In genomic region chr6:120473427-120473826, GRCm38 (mm10) we compare ENCODE assay signal across 8 mouse cellular contexts. TPM values are rescaled to one million over a fixed set of nuclear protein-coding genes. Genes with fewer than 3 reads are reported as not detected.
DNase-seq lines count a peak whose midpoint lies in the region; ATAC-seq and TF ChIP-seq lines count a peak whose summit lies in the region.

No protein-coding gene starts in this region.

- no peak overlapping the region for H3K4me2 ChIP-seq in stomach, postnatal 0 days (replicated peaks; ENCODE audit: low read depth)

- H3K9ac ChIP-seq in stomach, postnatal 0 days (ENCODE audit: low read length): no peak overlapping the region

- WGBS in cerebellum, adult 2 months: 16% methylated on average over 5 of the region's 5 CpGs
- 13% methylated on average over 5 of the region's 5 CpGs for WGBS in bone marrow, adult 2 months
- WGBS in stomach, postnatal 0 days: 49% methylated on average over 5 of the region's 5 CpGs

- no peaks in the 10 kb centered on the region for H3K27me3 ChIP-seq in cerebellum, adult 2 months (ENCODE audit: control insufficient read depth, insufficient read depth, low read length)
- no peaks in the 10 kb centered on the region for H3K27me3 ChIP-seq in stomach, postnatal 0 days (ENCODE audit: control insufficient read depth, insufficient read depth, low read length)

- H3K36me3 ChIP-seq in stomach, postnatal 0 days (ENCODE audit: control insufficient read depth, insufficient read depth, low read length): no peaks in the 10 kb centered on the region; the same call in none of the 2 replicates

- DNase-seq in cerebellum, adult 2 months: peak in 1 of 2 experiments; percentile 23
- no peak for DNase-seq in cerebellum, adult 9-11 months
- peak; percentile 55 for DNase-seq in kidney, adult 9 months
- DNase-seq in lung, postnatal 25 days (ENCODE audit: low spot score): peak; percentile 73
- DNase-seq in stomach, postnatal 0 days (ENCODE audit: low spot score): no peak
- DNase-seq in T-cell, adult 2 months (ENCODE audit: low spot score): no peak

- 0 out of 2 replicates have a peak, but pooled peaks have one; percentile 16 for ATAC-seq in stomach, postnatal 0 days (ENCODE audit: low FRiP score, low TSS enrichment)
- no peak for ATAC-seq in erythroblast, adult 5-6 weeks (replicated peaks; ENCODE audit: low FRiP score, poor library complexity, severe bottlenecking)

- no peak for TF ChIP-seq EP300 in stomach, postnatal 0 days (optimal IDR thresholded peaks at IDR 0.05)

- no peak overlapping the region for H3K4me3 ChIP-seq in cerebellum, adult 2 months (replicated peaks; ENCODE audit: insufficient read depth, low read depth, low read length)
- peak overlapping the region; percentile 2 for H3K4me3 ChIP-seq in bone marrow, adult 2 months (replicated peaks; ENCODE audit: control insufficient read depth, low read depth, low read length)
- no peak overlapping the region for H3K4me3 ChIP-seq in stomach, postnatal 0 days (ENCODE audit: low read depth, low read length)

- 0 out of 2 replicates have a peak overlapping the region, but pooled peaks have one; percentile 16 for H3K27ac ChIP-seq in cerebellum, adult 2 months (ENCODE audit: insufficient read depth, low read length)
- H3K27ac ChIP-seq in bone marrow, adult 2 months (ENCODE audit: control insufficient read depth, insufficient read depth, low read depth, low read length, poor library complexity): peak overlapping the region; percentile 25; the same call in 1 of the 2 replicates
- no peak overlapping the region for H3K27ac ChIP-seq in stomach, postnatal 0 days (replicated peaks)

- peaks cover 7% of the 10 kb centered on the region for H3K4me1 ChIP-seq in cerebellum, adult 2 months (ENCODE audit: control insufficient read depth, insufficient read depth, low read length)
- H3K4me1 ChIP-seq in bone marrow, adult 2 months (ENCODE audit: control insufficient read depth, insufficient read depth, low read length): peaks cover 17% of the 10 kb centered on the region; the same call in 1 of the 2 replicates
- H3K4me1 ChIP-seq in stomach, postnatal 0 days (replicated peaks; ENCODE audit: control insufficient read depth, insufficient read depth): no peaks in the 10 kb centered on the region

- TF ChIP-seq CTCF in cerebellum, adult 2 months (IDR thresholded peaks at IDR 0.05; ENCODE audit: borderline replicate concordance, insufficient read depth, low read depth, low read length): no peak
- TF ChIP-seq CTCF in bone marrow, adult 2 months (IDR thresholded peaks at IDR 0.05; ENCODE audit: control insufficient read depth, insufficient read depth, low read length): no peak
- no peak for TF ChIP-seq CTCF in stomach, postnatal 0 days (IDR thresholded peaks at IDR 0.05; ENCODE audit: low read depth)

- no peaks in the 10 kb centered on the region for H3K9me3 ChIP-seq in stomach, postnatal 0 days (ENCODE audit: control insufficient read depth, low read length)

- TF ChIP-seq POLR2A in cerebellum, adult 2 months (IDR thresholded peaks at IDR 0.05; ENCODE audit: borderline replicate concordance, insufficient read depth, low read length): no peak
- TF ChIP-seq POLR2A in bone marrow, adult 2 months (IDR thresholded peaks at IDR 0.05; ENCODE audit: borderline replicate concordance, control insufficient read depth, low read depth, low read length): no peak

RNA-seq across cellular contexts. Expression of gene Il17ra, which starts 10.4 kb away (rescaled TPM):
- polyA plus RNA-seq in cerebellum, adult 2 months (2012; rRNA removed): 6.2 and 6.9 TPM in 2 replicates
- polyA plus RNA-seq in bone marrow, adult 2 months (2011; ENCODE audit: insufficient read depth, insufficient read length, low replicate concordance, missing spikeins): 31.9 and 57.8 TPM in 2 replicates
- polyA plus RNA-seq in stomach, postnatal 0 days (2015; fragmentation: Nextera tagmentation; extraction: Ambion mirVana): 3.5 and 4.2 TPM in 2 replicates
- total RNA-seq in erythroblast, adult 5-6 weeks (2015; ENCODE audit: low replicate concordance): 9.4 and 13.8 TPM in 2 replicates
- total RNA-seq in erythroblast, adult 5-6 weeks (2017; ENCODE audit: low replicate concordance): 7.8 and 13.9 TPM in 2 replicates

RNA-seq across cellular contexts. Expression of gene Tmem121b, which starts 20.2 kb away (rescaled TPM):
- 3.7 and 3.8 TPM in 2 replicates for polyA plus RNA-seq in cerebellum, adult 2 months (2012; rRNA removed)
- polyA plus RNA-seq in bone marrow, adult 2 months (2011; ENCODE audit: insufficient read depth, insufficient read length, low replicate concordance, missing spikeins): not detected in 2 replicates
- 0.02 TPM in 2 replicates for polyA plus RNA-seq in stomach, postnatal 0 days (2015; fragmentation: Nextera tagmentation; extraction: Ambion mirVana)
- not detected in 2 replicates for total RNA-seq in erythroblast, adult 5-6 weeks (2015; ENCODE audit: low replicate concordance)
- not detected in 2 replicates for total RNA-seq in erythroblast, adult 5-6 weeks (2017; ENCODE audit: low replicate concordance)

RNA-seq across cellular contexts. Expression of gene Hdhd5, which starts 57.7 kb away (rescaled TPM):
- 45.4 and 45.7 TPM in 2 replicates for polyA plus RNA-seq in cerebellum, adult 2 months (2012; rRNA removed)
- 17.1 and 25.3 TPM in 2 replicates for polyA plus RNA-seq in bone marrow, adult 2 months (2011; ENCODE audit: insufficient read depth, insufficient read length, low replicate concordance, missing spikeins)
- 8.5 and 9.2 TPM in 2 replicates for polyA plus RNA-seq in stomach, postnatal 0 days (2015; fragmentation: Nextera tagmentation; extraction: Ambion mirVana)
- total RNA-seq in erythroblast, adult 5-6 weeks (2015; ENCODE audit: low replicate concordance): 1.3 TPM in 1 of 2 replicates, not detected in the other
- total RNA-seq in erythroblast, adult 5-6 weeks (2017; ENCODE audit: low replicate concordance): 0.26 and 2.5 TPM in 2 replicates

Comparison
In these comparisons a context has a peak if more than half of its experiments do, and no peak if none do; other contexts are left out.
1. DNase-seq: peak in kidney, adult 9 months (single experiment) and lung, postnatal 25 days (single experiment); none in cerebellum, adult 9-11 months (single experiment), stomach, postnatal 0 days (single experiment) and T-cell, adult 2 months (single experiment).